9 mouse cellular contexts compared by ENCODE assay signal in genomic region chr8:108706491-108706847, GRCm38 (mm10).
DNase-seq lines count a peak whose midpoint lies in the region; ATAC-seq and TF ChIP-seq lines count a peak whose summit lies in the region.
"Had no signal": no experiment of that assay in that cellular context is flagged by ENCODE, and none has a peak within 500 bp of the region (broad histone marks: within the 10 kb centered on the region; RNA-seq: fewer than 3 reads in every experiment).

No protein-coding gene starts in this region.

- no peaks in the 10 kb centered on the region for H3K36me3 ChIP-seq in limb, embryonic 10.5 days
- no peaks in the 10 kb centered on the region for H3K36me3 ChIP-seq in midbrain, embryonic 15.5 days (replicated peaks)

- H3K4me1 ChIP-seq in embryonic fibroblast, embryonic 13.5 days (ENCODE audit: control insufficient read depth, insufficient read depth, low read length), result peaks cover 18% of the 10 kb centered on the region
- H3K4me1 ChIP-seq in limb, embryonic 10.5 days, result peaks cover 78% of the 10 kb centered on the region
- H3K4me1 ChIP-seq in midbrain, embryonic 15.5 days, result peaks cover 29% of the 10 kb centered on the region

- no peak overlapping the region; the same call in 1 of the 2 replicates for H3K4me3 ChIP-seq in embryonic fibroblast, embryonic 13.5 days (ENCODE audit: insufficient read depth, low read length)
- H3K4me3 ChIP-seq in limb, embryonic 10.5 days, result peak overlapping the region; percentile 95
- H3K4me3 ChIP-seq in midbrain, embryonic 15.5 days, result peak overlapping the region; percentile 83

- 56% methylated on average over 3 of the region's 3 CpGs for WGBS in limb, embryonic 10.5 days
- 37% methylated on average over 3 of the region's 3 CpGs for WGBS in midbrain, embryonic 15.5 days

- H3K9me3 ChIP-seq in limb, embryonic 10.5 days (replicated peaks), result no peaks in the 10 kb centered on the region
- H3K9me3 ChIP-seq in midbrain, embryonic 15.5 days, result no peaks in the 10 kb centered on the region

- H3K27ac ChIP-seq in embryonic fibroblast, embryonic 13.5 days (ENCODE audit: insufficient read depth, low read length), result peak overlapping the region; percentile 97
- H3K27ac ChIP-seq in limb, embryonic 10.5 days, result peak overlapping the region; percentile 100
- peak overlapping the region; percentile 100 for H3K27ac ChIP-seq in midbrain, embryonic 15.5 days

- H3K27me3 ChIP-seq in limb, embryonic 10.5 days (ENCODE audit: low read depth, poor library complexity, severe bottlenecking), result peaks cover 3% of the 10 kb centered on the region
- H3K27me3 ChIP-seq in midbrain, embryonic 15.5 days (replicated peaks), result no peaks in the 10 kb centered on the region

- intact Hi-C loops in heart, postnatal 14 days (cut with DNase I), result no loop called here

- no peak for TF ChIP-seq POLR2A in embryonic fibroblast, embryonic 13.5 days (IDR thresholded peaks at IDR 0.05; ENCODE audit: low read depth, low read length)

- ATAC-seq in midbrain, embryonic 15.5 days (replicated peaks), result no peak

- TF ChIP-seq CTCF in embryonic fibroblast, embryonic 13.5 days (IDR thresholded peaks at IDR 0.05; ENCODE audit: borderline replicate concordance, insufficient read depth, low read length), result no peak

- peak; percentile 68 for DNase-seq in heart, adult 11 months
- DNase-seq in heart, postnatal 14 days, result no peak
- no peak for DNase-seq in limb, embryonic 10.5 days (ENCODE audit: low spot score)
- no peak for DNase-seq in right cerebral cortex, postnatal 36 days (ENCODE audit: low spot score in 2 of 2)
- DNase-seq in frontal cortex, postnatal 36 days (ENCODE audit: low spot score in 2 of 2), result no peak
- DNase-seq in frontal cortex, postnatal 25 days (ENCODE audit: low spot score in 2 of 2), result no peak
- DNase-seq: gastrocnemius, postnatal 36 days had no signal

- H3K4me2 ChIP-seq in midbrain, embryonic 15.5 days, result peak overlapping the region; percentile 91

- H3K9ac ChIP-seq in midbrain, embryonic 15.5 days, result peak overlapping the region; percentile 99
